Mouse (Mus musculus) stomach, embryonic 15.5 days (tissue): ENCODE results near the gene Slc12a7. TPM values are rescaled to one million over a fixed set of nuclear protein-coding genes. Genes with fewer than 3 reads are reported as not detected.

Source experiments
- ATAC-seq: fragments of 200-750 bp; cut with Nextera tagmentation; 2 replicates; pipeline ENCODE4 v1.8.0; 2017; ENCODE audit warnings: low read depth, moderate number of reproducible peaks, moderate TSS enrichment; ENCODE audit not compliant: insufficient read depth, low FRiP score
- H3K27ac ChIP-seq: fragments of 300-500 bp; sonication (generic); 2 replicates; pipeline ENCODE4 v1.5.1; 2015; ENCODE audit warnings: mild to moderate bottlenecking, inconsistent platforms
- H3K27me3 ChIP-seq: fragments of 300-500 bp; sonication (generic); replicated peaks from 2 replicates; pipeline ENCODE4 v1.6.1; 2015; ENCODE audit warnings: inconsistent platforms
- H3K36me3 ChIP-seq: fragments of 300-500 bp; sonication (generic); 2 replicates; pipeline ENCODE4 v1.6.1; 2015; ENCODE audit warnings: inconsistent platforms
- H3K4me1 ChIP-seq: fragments of 300-500 bp; sonication (generic); 2 replicates; pipeline ENCODE4 v1.6.1; 2015; ENCODE audit warnings: inconsistent platforms
- H3K4me2 ChIP-seq: fragments of 300-500 bp; sonication (generic); 2 replicates; pipeline ENCODE4 v1.6.1; 2015; ENCODE audit warnings: mild to moderate bottlenecking, inconsistent platforms
- H3K4me3 ChIP-seq: fragments of 300-500 bp; sonication (generic); replicated peaks from 2 replicates; pipeline ENCODE4 v1.5.1; 2015; ENCODE audit warnings: inconsistent platforms
- H3K9ac ChIP-seq: fragments of 300-500 bp; sonication (generic); 2 replicates; pipeline ENCODE4 v1.6.1; 2015; ENCODE audit warnings: inconsistent platforms
- H3K9me3 ChIP-seq: fragments of 300-500 bp; sonication (generic); 2 replicates; pipeline ENCODE4 v1.6.1; 2016; ENCODE audit warnings: inconsistent platforms
- WGBS: fragments of 180-500 bp; shearing (Covaris S2); methylation state at CpG from one replicate; pipeline ENCODE4 v1.1.7; 2015; 5-methylcytosine and 5-hydroxymethylcytosine counted together
- polyA plus RNA-seq: library from polyadenylated mRNA; unstranded; fragments of >200 nt; fragmentation: Nextera tagmentation; extraction: Ambion mirVana; gene quantifications from 2 replicates; pipeline ENCODE4 v1.2.1, GENCODE M21; 2015

Gene Slc12a7
- polyA plus RNA-seq, 1 experiment from 2014 or later = 17.5 TPM

DNA sequence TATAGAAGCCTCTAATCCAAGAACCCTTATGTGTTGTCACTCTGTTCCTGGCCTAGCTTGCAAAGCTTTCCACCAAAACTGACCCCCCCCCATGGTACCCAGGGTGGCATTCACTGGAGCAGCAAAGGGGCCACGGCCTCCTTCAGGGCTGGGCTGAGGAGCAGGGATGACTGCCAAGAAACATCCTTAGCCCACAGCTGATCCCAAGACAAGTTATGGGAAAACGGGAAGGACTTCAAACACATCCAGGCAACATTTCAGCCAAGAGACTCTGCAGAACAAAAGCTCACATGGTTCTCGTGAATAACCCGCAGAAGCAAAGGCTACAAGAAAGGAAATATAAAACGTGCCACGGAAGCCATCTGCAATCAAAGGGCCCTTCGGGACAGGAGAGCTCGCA is 94.3 kb downstream of the Slc12a7 start:
- no peak overlapping the region for H3K9ac ChIP-seq
- H3K27ac ChIP-seq = no peak overlapping the region
- H3K27me3 ChIP-seq = no peaks in the 10 kb centered on the region
- no peak overlapping the region for H3K4me2 ChIP-seq
- H3K4me3 ChIP-seq = no peak overlapping the region
- no peak for ATAC-seq
- H3K4me1 ChIP-seq = no peaks in the 10 kb centered on the region
- WGBS = 74% methylated on average over 8 of the region's 8 CpGs
- no peaks in the 10 kb centered on the region for H3K9me3 ChIP-seq
- no peaks in the 10 kb centered on the region for H3K36me3 ChIP-seq

DNA sequence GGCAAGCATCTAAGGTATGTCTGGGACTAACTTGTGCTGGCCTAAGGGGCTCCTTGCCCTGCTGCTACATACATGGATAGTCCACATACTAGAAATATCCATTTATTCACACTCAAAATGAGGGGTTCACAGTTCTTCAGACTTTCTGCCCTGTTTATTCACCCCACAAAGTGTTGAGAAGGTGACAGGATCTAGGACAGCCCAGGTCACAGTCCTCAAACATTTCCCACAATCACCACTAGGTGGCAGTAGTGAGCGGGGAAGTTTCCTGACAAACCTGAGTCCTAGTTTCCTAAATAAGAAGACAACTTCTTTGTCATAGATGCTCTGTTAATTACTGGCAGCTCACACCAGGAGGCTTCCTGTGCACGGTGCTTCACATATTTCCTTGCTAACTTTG is 98.6 kb downstream of the Slc12a7 start:
- Histone ChIP-seq H3K36me3 (no peaks in the 10 kb centered on the region), H3K4me3 (no peak overlapping the region), H3K4me2 (no peak overlapping the region), H3K27me3 (no peaks in the 10 kb centered on the region), H3K9ac (no peak overlapping the region), H3K9me3 (no peaks in the 10 kb centered on the region), H3K27ac (no peak overlapping the region), H3K4me1 (no peaks in the 10 kb centered on the region)
- WGBS = 2% methylated on average over 2 of the region's 2 CpGs
- 0 out of 2 replicates have a peak, but pooled peaks have one; percentile 15 for ATAC-seq

DNA sequence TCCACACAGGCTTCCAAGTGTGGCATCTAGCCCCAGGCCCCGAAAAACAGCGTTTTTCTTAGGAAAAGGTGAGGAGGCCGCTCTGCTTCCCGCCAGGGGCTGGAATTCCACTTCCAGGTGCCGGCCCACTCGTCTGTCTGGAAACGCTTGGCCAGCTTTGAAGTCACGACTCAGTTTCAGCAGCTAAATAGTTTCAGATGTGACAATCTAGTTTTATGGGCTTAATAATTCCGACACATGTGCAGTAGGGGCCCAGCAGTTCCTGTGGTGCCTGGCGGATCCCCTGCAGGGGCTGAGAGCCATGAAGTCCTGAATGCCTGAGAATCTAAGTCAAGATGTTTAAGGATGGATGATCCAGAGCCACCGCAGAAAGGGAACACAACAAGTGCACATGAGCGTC is 100.9 kb downstream of the Slc12a7 start:
- Histone ChIP-seq H3K27me3 (no peaks in the 10 kb centered on the region), H3K4me1 (no peaks in the 10 kb centered on the region), H3K4me3 (no peak overlapping the region), H3K36me3 (no peaks in the 10 kb centered on the region), H3K9me3 (no peaks in the 10 kb centered on the region), H3K4me2 (no peak overlapping the region), H3K27ac (no peak overlapping the region), H3K9ac (no peak overlapping the region)
- ATAC-seq = no peak
- 73% methylated on average over 12 of the region's 12 CpGs for WGBS

DNA sequence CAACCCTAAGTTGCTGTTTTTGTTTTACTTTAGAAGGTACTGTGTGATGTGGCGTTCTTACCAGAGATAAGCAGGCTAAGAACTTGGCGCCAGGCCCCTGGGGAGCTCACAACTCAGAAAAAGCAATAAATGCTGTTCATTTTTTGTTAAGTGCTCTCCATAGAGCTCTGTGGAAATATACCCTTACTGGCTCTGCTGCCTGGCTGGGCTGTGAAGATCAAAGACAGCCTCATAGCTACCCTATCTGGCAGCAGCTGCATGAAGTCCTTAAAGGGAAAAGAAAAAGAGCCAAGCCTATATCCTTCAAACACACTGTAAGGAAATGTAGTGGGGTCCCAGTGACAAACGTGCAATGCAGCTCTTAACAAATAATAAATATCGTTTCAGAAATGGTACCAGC is 102.9 kb downstream of the Slc12a7 start:
- no peak for ATAC-seq
- H3K4me3 ChIP-seq = no peak overlapping the region

GRCm38 (mm10) chr13:73836491-73836890 is 103.6 kb downstream of the Slc12a7 start:
- 56% methylated on average over 6 of the region's 6 CpGs for WGBS
- no peaks in the 10 kb centered on the region for H3K4me1 ChIP-seq
- no peak overlapping the region for H3K27ac ChIP-seq
- H3K9ac ChIP-seq = no peak overlapping the region
- H3K4me3 ChIP-seq = no peak overlapping the region
- H3K9me3 ChIP-seq = no peaks in the 10 kb centered on the region
- H3K27me3 ChIP-seq = no peaks in the 10 kb centered on the region
- no peaks in the 10 kb centered on the region for H3K36me3 ChIP-seq
- H3K4me2 ChIP-seq = no peak overlapping the region
- no peak for ATAC-seq

More for the DNA sequence above, 102.9 kb downstream of the Slc12a7 start:
- WGBS = 51% methylated on average over 4 of the region's 4 CpGs
- H3K4me2 ChIP-seq = no peak overlapping the region
- H3K9me3 ChIP-seq = no peaks in the 10 kb centered on the region
- H3K36me3 ChIP-seq = no peaks in the 10 kb centered on the region
- H3K27ac ChIP-seq = no peak overlapping the region
- H3K4me1 ChIP-seq = no peaks in the 10 kb centered on the region
- H3K9ac ChIP-seq = no peak overlapping the region
- no peaks in the 10 kb centered on the region for H3K27me3 ChIP-seq

GRCm38 (mm10) chr13:73837708-73838107 is 104.8 kb downstream of the Slc12a7 start:
- H3K36me3 ChIP-seq = no peaks in the 10 kb centered on the region
- no peaks in the 10 kb centered on the region for H3K27me3 ChIP-seq
- H3K4me3 ChIP-seq = no peak overlapping the region
- H3K27ac ChIP-seq = no peak overlapping the region
- no peak for ATAC-seq
- no peak overlapping the region for H3K9ac ChIP-seq
- no peak overlapping the region for H3K4me2 ChIP-seq
- H3K4me1 ChIP-seq = no peaks in the 10 kb centered on the region
- H3K9me3 ChIP-seq = no peaks in the 10 kb centered on the region
- 61% methylated on average over 8 of the region's 8 CpGs for WGBS

- H3K9me3 ChIP-seq = no peaks in the 10 kb centered on the region
- H3K36me3 ChIP-seq = no peaks in the 10 kb centered on the region
- 82% methylated on average over 11 of the region's 11 CpGs for WGBS
- no peak overlapping the region for H3K9ac ChIP-seq
- ATAC-seq = no peak
- no peak overlapping the region for H3K4me3 ChIP-seq
- H3K4me1 ChIP-seq = no peaks in the 10 kb centered on the region
- no peaks in the 10 kb centered on the region for H3K27me3 ChIP-seq
- H3K4me2 ChIP-seq = no peak overlapping the region
- no peak overlapping the region for H3K27ac ChIP-seq
Observed at GRCm38 (mm10) chr13:73839137-73839548, 106.2 kb downstream of the Slc12a7 start.

- WGBS = 81% methylated on average over 4 of the region's 4 CpGs
- Histone ChIP-seq H3K27me3 (no peaks in the 10 kb centered on the region), H3K4me3 (no peak overlapping the region), H3K4me1 (no peaks in the 10 kb centered on the region), H3K36me3 (no peaks in the 10 kb centered on the region), H3K27ac (no peak overlapping the region), H3K9ac (no peak overlapping the region), H3K9me3 (no peaks in the 10 kb centered on the region), H3K4me2 (no peak overlapping the region)
- no peak for ATAC-seq
Observed at GRCm38 (mm10) chr13:73839740-73840139, 106.8 kb downstream of the Slc12a7 start.

DNA sequence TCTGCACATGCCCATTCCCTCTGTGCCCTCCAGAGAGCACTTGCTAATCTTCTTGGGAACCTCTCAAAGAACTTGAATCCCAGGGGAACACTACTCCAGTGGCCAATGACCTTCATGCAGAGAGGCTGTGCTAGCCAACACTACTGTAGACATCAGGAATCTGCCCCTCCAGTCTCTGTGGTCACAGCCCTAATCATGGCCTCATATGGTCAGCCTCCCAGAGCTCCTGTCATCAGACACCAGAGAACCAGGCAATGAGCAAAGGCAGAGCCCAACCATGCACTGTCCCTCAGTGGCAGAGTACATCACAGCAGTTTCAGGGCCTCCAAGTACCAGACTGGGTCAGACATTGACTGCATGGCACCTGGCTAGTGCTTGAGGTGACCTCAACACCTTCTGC is 109.8 kb downstream of the Slc12a7 start:
- H3K4me1 ChIP-seq = no peaks in the 10 kb centered on the region; the same call in 1 of the 2 replicates
- no peaks in the 10 kb centered on the region for H3K36me3 ChIP-seq
- H3K27ac ChIP-seq = no peak overlapping the region
- H3K9ac ChIP-seq = no peak overlapping the region
- peaks cover 13% of the 10 kb centered on the region; the same call in 1 of the 2 replicates for H3K27me3 ChIP-seq
- H3K4me2 ChIP-seq = no peak overlapping the region
- no peaks in the 10 kb centered on the region for H3K9me3 ChIP-seq
- no peak overlapping the region for H3K4me3 ChIP-seq
- no peak for ATAC-seq

DNA sequence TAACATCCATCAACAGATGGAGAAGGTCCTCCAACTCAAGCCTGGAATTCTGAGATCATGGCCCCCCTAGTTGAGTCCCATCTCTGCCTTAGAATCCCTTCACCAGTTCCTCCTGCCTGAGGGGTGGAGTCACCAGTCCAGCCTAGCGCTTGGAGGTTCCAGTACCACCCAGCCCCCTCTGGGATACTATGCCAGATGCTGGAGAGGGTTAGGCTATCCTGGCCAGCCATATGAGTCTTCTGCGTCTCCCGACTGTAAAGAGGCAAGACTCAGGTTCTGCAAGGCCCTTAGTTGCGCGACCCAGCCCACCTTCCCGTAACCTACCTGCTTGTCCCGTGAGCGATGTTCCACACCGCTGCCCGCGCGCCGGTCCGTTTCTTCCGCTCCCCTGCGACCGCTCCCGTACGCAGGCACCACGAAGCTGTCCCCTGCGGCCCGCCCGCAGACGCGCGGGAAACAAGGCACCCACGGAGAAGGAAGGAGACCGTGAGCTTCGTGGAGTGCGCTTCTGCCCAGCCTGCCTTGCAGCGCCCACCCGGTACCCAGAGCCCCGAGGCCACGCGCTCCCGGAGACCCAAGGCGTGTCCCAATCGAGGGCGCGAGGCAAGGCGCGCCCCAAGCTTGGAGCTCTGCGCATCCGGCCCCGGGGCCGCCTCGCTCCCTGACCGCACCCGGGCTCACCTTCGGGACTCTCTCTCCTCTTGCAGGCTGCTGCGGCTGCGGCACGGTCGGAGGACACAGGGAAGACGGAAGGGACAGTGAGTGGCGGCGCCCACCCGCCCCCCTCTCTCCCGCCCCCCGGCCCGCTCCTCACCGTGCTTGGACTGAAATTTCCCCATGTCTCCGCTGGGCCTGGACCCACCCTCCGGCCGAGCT is 113.9 kb downstream of the Slc12a7 start:
- 1% methylated on average over 64 of the region's 65 CpGs for WGBS
- Histone ChIP-seq H3K4me3 (peak overlapping the region; percentile 56), H3K36me3 (no peaks in the 10 kb centered on the region), H3K27ac (no peak overlapping the region), H3K4me1 (no peaks in the 10 kb centered on the region; the same call in 1 of the 2 replicates), H3K27me3 (peaks cover 19% of the 10 kb centered on the region), H3K4me2 (peak overlapping the region; percentile 80), H3K9ac (peak overlapping the region; percentile 13; the same call in 1 of the 2 replicates), H3K9me3 (no peaks in the 10 kb centered on the region)
- peak; percentile 41 for ATAC-seq

DNA sequence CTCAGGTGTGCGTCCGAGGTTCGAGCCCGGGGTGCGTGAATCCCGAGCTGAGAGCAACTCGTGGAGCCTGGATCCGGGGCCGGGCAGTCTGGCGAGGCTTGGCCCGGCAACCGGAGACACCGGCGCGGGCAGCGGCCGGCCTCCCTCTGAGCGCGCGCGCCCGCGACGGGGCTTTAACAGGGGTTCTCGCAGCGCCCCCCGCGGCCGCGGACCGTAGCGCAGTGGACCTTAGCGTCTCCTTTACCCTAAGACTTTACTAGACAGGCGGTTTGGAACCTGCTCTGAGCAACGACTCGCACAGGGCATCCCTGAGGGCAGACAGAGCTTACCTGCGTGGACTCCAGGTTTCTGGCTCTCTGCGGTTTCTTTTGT is 114.6 kb downstream of the Slc12a7 start, which contains the start of gene Nkd2:
Gene Nkd2, minus strand, starts transcription at position 167 of the 372 bp plus-strand sequence.
- Histone ChIP-seq H3K27ac (no peak within 1 kb of the TSS), H3K9ac (peak within 1 kb of the TSS; percentile 13; the same call in 1 of the 2 replicates), H3K9me3 (no peaks in the 10 kb centered on the region), H3K27me3 (peaks cover 19% of the 10 kb centered on the region), H3K4me1 (no peaks in the 10 kb centered on the region; the same call in 1 of the 2 replicates), H3K4me2 (peak within 1 kb of the TSS; percentile 80), H3K36me3 (no peaks in the 10 kb centered on the region), H3K4me3 (peak within 1 kb of the TSS; percentile 56)
- peak; percentile 53 for ATAC-seq
- WGBS = under 1% methylated on average over 38 of the region's 38 CpGs
